Mouse (Mus musculus) C2C12 (cell line): ENCODE data around the gene Ppp1r21. TPM values are rescaled to one million over a fixed set of nuclear protein-coding genes. Genes with fewer than 3 reads are reported as not detected.

Experiments
- H3K27me3 ChIP-seq: one replicate; pipeline ENCODE4 v1.6.1; 2011; ENCODE audit not compliant: control insufficient read depth, insufficient read depth, insufficient read length
- H3K36me3 ChIP-seq: one replicate; pipeline ENCODE4 v1.6.1; 2011; ENCODE audit not compliant: control insufficient read depth, insufficient read depth
- H3K4me3 ChIP-seq: one replicate; pipeline ENCODE4 v1.5.1; 2011; ENCODE audit warnings: mild to moderate bottlenecking, control low read depth; ENCODE audit not compliant: poor library complexity, insufficient read depth, severe bottlenecking
- H3K79me2 ChIP-seq: one replicate; pipeline ENCODE4 v1.6.1; 2011; ENCODE audit not compliant: control insufficient read depth, insufficient read depth
- H3K79me3 ChIP-seq: one replicate; pipeline ENCODE4 v1.6.1; 2011; ENCODE audit warnings: low read depth, control low read depth
- H3ac ChIP-seq: one replicate; pipeline ENCODE3; 2011; ENCODE audit warnings: low read depth; ENCODE audit not compliant: control insufficient read depth, insufficient read length
- CEBPB ChIP-seq: IDR thresholded peaks from one replicate; pipeline ENCODE4 v1.6.1; 2011; ENCODE audit warnings: low read depth, mild to moderate bottlenecking, control low read depth, moderate library complexity
- CTCF ChIP-seq: IDR thresholded peaks from one replicate; pipeline ENCODE4 v1.5.1; 2011; ENCODE audit not compliant: control insufficient read depth, insufficient read depth, insufficient read length
- FOSL1 ChIP-seq: IDR thresholded peaks from one replicate; pipeline ENCODE4 v1.8.0; 2011; ENCODE audit warnings: mild to moderate bottlenecking, low read length; ENCODE audit not compliant: poor library complexity, insufficient read depth, severe bottlenecking
- MAX ChIP-seq: IDR thresholded peaks from one replicate; pipeline ENCODE4 v1.6.1; 2011; ENCODE audit warnings: mild to moderate bottlenecking, control low read depth
- MYOD1 ChIP-seq: IDR thresholded peaks from one replicate; pipeline ENCODE4 v1.6.1; 2011; ENCODE audit warnings: low read depth; ENCODE audit not compliant: control insufficient read depth, insufficient read length
- MYOG ChIP-seq: IDR thresholded peaks from one replicate; pipeline ENCODE4 v1.6.1; 2011; ENCODE audit not compliant: control insufficient read depth, insufficient read length; ENCODE audit errors: extremely low read depth
- USF1 ChIP-seq: IDR thresholded peaks from one replicate; pipeline ENCODE4 v1.6.1; 2011; ENCODE audit warnings: low read depth, mild to moderate bottlenecking, control low read depth, moderate library complexity
- polyA plus RNA-seq: library from polyadenylated mRNA; unstranded; fragments of >200 nt; fragmentation: generic; extraction: Trizol; gene quantifications from one replicate; pipeline ENCODE4 v1.2.1, GENCODE M21; 2012; ENCODE audit warnings: missing spikeins

Ppp1r21 gene
- polyA plus RNA-seq, 1 experiment: 13.5 TPM

- H3K79me2 ChIP-seq: no peaks in the 10 kb centered on the region
- H3K4me3 ChIP-seq: no peak overlapping the region
- no peaks in the 10 kb centered on the region for H3K79me3 ChIP-seq
- H3K27me3 ChIP-seq: no peaks in the 10 kb centered on the region
- no peak overlapping the region for H3ac ChIP-seq
- TF ChIP-seq CEBPB: no peak
- no peak for TF ChIP-seq MYOD1
- TF ChIP-seq FOSL1: no peak
- no peak for TF ChIP-seq MYOG
- no peak for TF ChIP-seq MAX
- no peak for TF ChIP-seq USF1
- no peak for TF ChIP-seq CTCF
- H3K36me3 ChIP-seq: peaks cover 13% of the 10 kb centered on the region
Measured at GRCm38 (mm10) chr17:88552556-88552955, 22.6 kb downstream of the Ppp1r21 start.

- Histone ChIP-seq H3K79me3 (no peaks in the 10 kb centered on the region), H3K36me3 (peaks cover 13% of the 10 kb centered on the region), H3ac (no peak overlapping the region), H3K79me2 (no peaks in the 10 kb centered on the region), H3K4me3 (no peak overlapping the region), H3K27me3 (no peaks in the 10 kb centered on the region)
- TF ChIP-seq FOSL1 (no peak), CTCF (no peak), MYOG (no peak), MAX (no peak), CEBPB (no peak), USF1 (no peak), MYOD1 (no peak)
Measured at GRCm38 (mm10) chr17:88553001-88553449, 23.1 kb downstream of the Ppp1r21 start.

- TF ChIP-seq FOSL1 (no peak), USF1 (no peak), MAX (no peak), MYOG (no peak), CTCF (no peak), MYOD1 (no peak)
- H3K27me3 ChIP-seq: no peaks in the 10 kb centered on the region
- H3ac ChIP-seq: no peak overlapping the region
Measured at GRCm38 (mm10) chr17:88553473-88554087, 23.7 kb downstream of the Ppp1r21 start.

GRCm38 (mm10) chr17:88556176-88556575 is 26.3 kb downstream of the Ppp1r21 start:
- H3K4me3 ChIP-seq: no peak overlapping the region
- H3K27me3 ChIP-seq: no peaks in the 10 kb centered on the region
- H3ac ChIP-seq: no peak overlapping the region
- H3K79me2 ChIP-seq: no peaks in the 10 kb centered on the region
- TF ChIP-seq MYOD1 (no peak), CEBPB (no peak), USF1 (no peak), FOSL1 (no peak), MYOG (no peak), MAX (no peak), CTCF (no peak)
- H3K79me3 ChIP-seq: no peaks in the 10 kb centered on the region
- peaks cover 6% of the 10 kb centered on the region for H3K36me3 ChIP-seq

More at GRCm38 (mm10) chr17:88553473-88554087, 23.7 kb downstream of the Ppp1r21 start:
- no peak overlapping the region for H3K4me3 ChIP-seq
- peaks cover 11% of the 10 kb centered on the region for H3K36me3 ChIP-seq
- no peaks in the 10 kb centered on the region for H3K79me2 ChIP-seq
- no peaks in the 10 kb centered on the region for H3K79me3 ChIP-seq

DNA sequence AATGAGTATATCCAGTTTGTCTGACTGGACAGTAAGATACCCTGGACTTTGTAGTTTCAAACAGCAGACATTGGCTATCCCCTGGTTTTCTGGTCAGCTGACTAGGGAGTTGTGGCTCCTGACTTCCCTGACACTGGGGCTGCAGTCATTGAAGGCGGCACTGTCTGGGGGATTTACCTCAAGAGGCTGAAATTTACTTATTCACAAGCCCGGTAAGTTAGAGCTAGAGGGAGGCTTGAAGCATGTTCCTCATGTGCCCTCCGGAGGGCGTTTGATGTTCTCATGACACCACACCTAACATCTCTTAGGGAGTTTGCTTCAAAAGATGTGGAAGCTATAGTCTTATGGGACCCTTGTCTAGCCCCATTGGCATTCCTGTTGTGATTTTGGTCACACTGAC is 26.8 kb downstream of the Ppp1r21 start:
- Histone ChIP-seq H3K4me3 (no peak overlapping the region), H3ac (no peak overlapping the region), H3K79me2 (no peaks in the 10 kb centered on the region), H3K27me3 (no peaks in the 10 kb centered on the region), H3K36me3 (peaks cover 6% of the 10 kb centered on the region), H3K79me3 (no peaks in the 10 kb centered on the region)
- no peak for TF ChIP-seq USF1
- TF ChIP-seq MAX: no peak
- no peak for TF ChIP-seq FOSL1
- TF ChIP-seq MYOD1: no peak
- no peak for TF ChIP-seq MYOG
- no peak for TF ChIP-seq CEBPB
- TF ChIP-seq CTCF: no peak

DNA sequence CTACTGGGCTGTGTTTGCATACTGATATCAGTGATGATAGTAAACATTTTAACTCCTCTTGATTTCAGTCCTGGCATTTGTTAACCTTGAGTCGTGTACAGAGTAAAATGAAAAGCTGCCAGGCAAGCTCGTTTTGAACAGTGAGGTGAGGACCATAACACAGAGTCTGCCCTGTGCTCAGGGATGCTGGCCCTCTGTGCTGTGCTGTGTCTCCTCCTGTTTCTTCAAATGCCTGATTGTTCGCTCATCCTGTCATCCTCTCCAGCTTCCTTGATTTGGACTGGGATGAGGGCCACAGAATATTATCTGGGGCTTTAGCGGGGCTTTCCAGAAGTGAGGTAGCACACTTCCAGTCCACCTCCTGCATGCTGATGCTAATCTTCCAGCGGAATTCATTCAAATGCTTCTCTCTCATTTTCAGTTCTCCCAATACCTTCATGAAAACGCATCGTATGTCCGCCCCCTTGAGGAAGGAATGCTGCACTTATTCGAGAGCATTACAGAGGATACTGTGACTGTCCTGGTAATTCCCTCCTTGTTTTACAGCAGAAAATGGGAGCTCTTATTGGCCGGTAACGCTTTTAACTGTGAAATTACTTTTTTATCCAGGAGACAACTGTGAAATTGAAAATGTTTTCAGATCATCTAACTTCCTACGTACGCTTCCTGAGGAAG is 28.4 kb downstream of the Ppp1r21 start:
- no peak for TF ChIP-seq FOSL1
- peak; percentile 44 for TF ChIP-seq CTCF
- H3K79me3 ChIP-seq: no peaks in the 10 kb centered on the region
- H3K79me2 ChIP-seq: no peaks in the 10 kb centered on the region
- no peak overlapping the region for H3K4me3 ChIP-seq
- H3ac ChIP-seq: no peak overlapping the region
- H3K27me3 ChIP-seq: no peaks in the 10 kb centered on the region
- H3K36me3 ChIP-seq: peaks cover 3% of the 10 kb centered on the region
